Mouse (Mus musculus): ENCODE results near the gene Rasgrf2.

DNA sequence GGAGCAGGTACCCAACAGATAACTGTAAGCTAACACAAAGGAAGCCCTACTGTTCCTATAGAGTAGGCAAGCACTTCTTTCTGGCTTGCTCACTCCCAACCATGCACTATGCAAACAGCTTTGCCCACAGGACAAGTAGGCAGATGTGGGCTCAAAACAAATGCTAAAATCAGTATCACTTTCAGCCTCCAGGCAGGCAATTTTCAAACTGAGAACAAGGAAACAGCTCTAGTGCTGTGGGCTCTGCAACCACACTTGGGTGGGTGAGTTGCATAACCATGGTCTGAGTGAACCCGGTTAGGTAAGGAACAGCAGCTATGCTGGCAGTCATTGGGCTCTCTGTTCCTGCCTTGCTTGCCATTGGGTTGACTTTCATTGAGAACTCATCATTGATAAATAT lies 157.3 kb downstream of the Rasgrf2 start:
- no peak for TF ChIP-seq CTCF (IDR thresholded peaks at IDR 0.05; ENCODE audit: low read depth)
- no peak for TF ChIP-seq EP300 (IDR thresholded peaks at IDR 0.05; ENCODE audit: low read depth)

All from liver, postnatal 0 days (tissue).